Mouse (Mus musculus): ENCODE measurements around the gene Fam170b. TPM values are rescaled to one million over a fixed set of nuclear protein-coding genes. Genes with fewer than 3 reads are reported as not detected.

The Fam170b gene
- not detected for total RNA-seq (2021)
- polyA plus RNA-seq (2012; rRNA removed) = 0.09 and 0.10 TPM in 2 replicates
- long read RNA-seq = 0 reads

DNA sequence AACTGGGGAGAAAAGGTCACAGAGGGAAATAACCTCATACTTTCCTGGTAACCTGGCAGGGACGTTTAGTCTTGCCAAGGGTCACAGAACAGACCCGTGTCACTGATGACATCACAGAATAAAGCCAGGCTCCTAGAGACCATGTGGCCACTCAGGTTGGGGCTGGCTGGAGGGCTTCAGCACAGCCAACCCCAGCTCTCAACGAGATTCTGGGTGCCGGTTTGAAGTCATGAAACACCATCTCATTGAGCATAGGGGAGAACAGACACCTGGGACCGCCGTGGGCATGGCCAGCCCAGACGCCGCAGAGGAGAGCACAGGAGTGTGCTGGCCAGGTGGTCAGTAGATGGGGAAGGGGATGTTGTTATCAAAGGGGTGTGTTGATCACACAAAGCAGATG lies at the start of gene Fam170b:
TSS of gene Fam170b (plus strand) at position 116 of the 400 bp plus-strand sequence.
- H3K9ac ChIP-seq (ENCODE audit: low read depth, low read length) = no peak within 1 kb of the TSS
- 76% methylated on average over 8 of the region's 8 CpGs for WGBS
- DNase-seq = no peak
- no peaks in the 10 kb centered on the region for H3K36me3 ChIP-seq (ENCODE audit: control insufficient read depth, insufficient read depth, low read length)
- H3K4me3 ChIP-seq = no peak within 1 kb of the TSS
- H3K27me3 ChIP-seq (ENCODE audit: control insufficient read depth, insufficient read depth, low read length) = peaks cover 3% of the 10 kb centered on the region
- H3K27ac ChIP-seq = no peak within 1 kb of the TSS
- TF ChIP-seq EP300 (IDR thresholded peaks at IDR 0.05; ENCODE audit: insufficient read depth, low read depth, low read length) (no peak), CTCF (IDR thresholded peaks at IDR 0.05) (no peak), POLR2A (IDR thresholded peaks at IDR 0.05; ENCODE audit: insufficient read depth, low read depth, low read length) (no peak)
- intact Hi-C loops (cut with DNase I) = no loop called here
- H3K79me2 ChIP-seq (replicated peaks; ENCODE audit: control insufficient read depth, insufficient read depth, low read length) = no peaks in the 10 kb centered on the region
- H3K4me1 ChIP-seq (ENCODE audit: control insufficient read depth, insufficient read depth, low read length) = peaks cover 2% of the 10 kb centered on the region; the same call in 1 of the 2 replicates

DNA sequence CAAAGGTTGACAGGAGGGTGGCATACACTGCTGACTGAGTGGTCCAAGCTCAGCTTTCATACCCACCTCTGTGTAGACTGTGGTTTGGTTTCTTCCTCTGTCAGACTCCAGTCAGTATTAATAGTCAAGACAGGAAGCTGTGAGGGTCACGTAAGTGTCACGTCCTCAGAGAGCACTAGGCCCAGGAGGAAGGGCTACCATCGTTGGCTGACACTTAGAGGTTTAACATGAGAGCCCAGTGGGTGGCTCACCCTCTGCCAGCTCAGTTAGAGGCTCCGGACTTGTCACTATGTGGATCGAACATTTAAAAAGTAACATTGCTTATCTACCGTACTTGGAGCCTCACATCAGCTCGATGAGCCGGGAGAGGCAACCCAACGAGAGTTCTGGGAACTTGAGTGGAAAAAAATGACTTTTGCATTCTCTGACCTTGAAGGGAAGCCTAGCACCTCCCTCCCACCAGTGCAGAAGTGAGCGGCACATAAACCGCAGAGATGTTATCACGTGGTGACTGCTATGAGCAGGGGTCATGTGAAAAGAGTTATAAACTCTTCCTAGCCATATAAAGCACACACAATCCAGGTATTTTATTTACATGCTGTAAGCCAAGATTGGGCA lies 49.5 kb upstream of the Fam170b start:
- Histone ChIP-seq H3K9ac (ENCODE audit: low read depth, low read length) (no peak overlapping the region), H3K36me3 (ENCODE audit: control insufficient read depth, insufficient read depth, low read length) (no peaks in the 10 kb centered on the region), H3K27me3 (ENCODE audit: control insufficient read depth, insufficient read depth, low read length) (no peaks in the 10 kb centered on the region), H3K4me3 (no peak overlapping the region), H3K79me2 (replicated peaks; ENCODE audit: control insufficient read depth, insufficient read depth, low read length) (no peaks in the 10 kb centered on the region), H3K4me1 (ENCODE audit: control insufficient read depth, insufficient read depth, low read length) (no peaks in the 10 kb centered on the region; the same call in 1 of the 2 replicates), H3K27ac (no peak overlapping the region; the same call in 1 of the 2 replicates)
- intact Hi-C loops (cut with DNase I) = no loop called here
- TF ChIP-seq EP300 (IDR thresholded peaks at IDR 0.05; ENCODE audit: insufficient read depth, low read depth, low read length) (no peak), CTCF (IDR thresholded peaks at IDR 0.05) (no peak), POLR2A (IDR thresholded peaks at IDR 0.05; ENCODE audit: insufficient read depth, low read depth, low read length) (no peak)
- WGBS = 43% methylated on average over 12 of the region's 12 CpGs
- peak in 1 of 2 experiments; percentile 24 for DNase-seq

DNA sequence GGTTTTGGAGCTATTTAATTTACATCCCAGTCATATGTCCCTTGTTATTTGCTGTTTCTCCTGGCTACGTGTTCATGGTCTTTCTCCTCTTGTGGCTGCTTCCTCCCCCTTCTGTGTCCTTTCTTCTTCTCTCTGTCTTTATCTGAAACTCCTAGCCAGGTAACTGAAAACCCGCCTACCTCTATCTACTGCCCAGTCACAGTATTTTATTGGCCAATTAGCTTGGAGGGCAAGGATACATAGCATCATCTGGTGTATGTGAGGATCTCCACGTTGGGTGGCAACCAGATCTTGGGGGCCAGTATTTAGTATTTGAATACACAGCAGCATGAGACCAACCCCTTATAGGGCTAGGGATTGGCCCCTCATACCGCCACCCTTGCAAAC lies 49.0 kb upstream of the Fam170b start:
- no peaks in the 10 kb centered on the region for H3K27me3 ChIP-seq (ENCODE audit: control insufficient read depth, insufficient read depth, low read length)
- WGBS = 85% methylated on average over 4 of the region's 4 CpGs
- TF ChIP-seq CTCF (IDR thresholded peaks at IDR 0.05) = no peak
- no peak for TF ChIP-seq POLR2A (IDR thresholded peaks at IDR 0.05; ENCODE audit: insufficient read depth, low read depth, low read length)
- no peak for TF ChIP-seq EP300 (IDR thresholded peaks at IDR 0.05; ENCODE audit: insufficient read depth, low read depth, low read length)
- H3K4me1 ChIP-seq (ENCODE audit: control insufficient read depth, insufficient read depth, low read length) = no peaks in the 10 kb centered on the region; the same call in 1 of the 2 replicates
- no peak overlapping the region for H3K27ac ChIP-seq
- intact Hi-C loops (cut with DNase I) = no loop called here
- no peak for DNase-seq
- no peak overlapping the region for H3K4me3 ChIP-seq
- H3K79me2 ChIP-seq (replicated peaks; ENCODE audit: control insufficient read depth, insufficient read depth, low read length) = no peaks in the 10 kb centered on the region
- H3K9ac ChIP-seq (ENCODE audit: low read depth, low read length) = no peak overlapping the region
- H3K36me3 ChIP-seq (ENCODE audit: control insufficient read depth, insufficient read depth, low read length) = no peaks in the 10 kb centered on the region

DNA sequence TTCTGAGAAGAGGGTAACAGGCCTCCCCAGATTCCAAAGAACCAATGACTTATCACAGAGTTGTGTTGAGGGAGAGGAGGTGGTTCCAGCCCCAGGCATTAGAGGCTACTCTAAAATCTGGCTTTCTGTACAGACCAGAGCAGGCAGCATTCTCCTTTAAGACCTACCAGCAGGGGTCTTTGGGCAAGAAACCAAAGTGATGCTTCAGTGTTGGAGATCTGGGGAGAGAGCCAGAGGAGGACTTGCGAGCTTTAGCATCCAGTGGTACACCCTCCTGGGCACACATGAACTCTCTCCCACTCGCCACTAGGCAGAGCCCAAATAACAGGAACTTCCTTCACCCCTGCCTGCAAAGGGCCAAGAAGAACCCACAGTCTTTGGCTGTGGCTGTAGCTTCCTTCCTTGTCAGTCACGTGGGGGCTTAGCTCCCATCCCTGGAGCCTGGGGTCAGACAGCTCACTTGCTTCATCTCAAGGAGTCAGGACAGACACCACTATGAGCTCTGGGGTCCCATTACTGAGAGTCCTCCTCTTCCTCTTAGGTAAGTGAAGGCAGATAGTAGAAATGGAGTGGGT lies 48.1 kb upstream of the Fam170b start, which contains the start of gene Tmem273:
TSS of gene Tmem273 (plus strand) at position 408 of the 575 bp plus-strand sequence.
- DNase-seq = peak in 1 of 2 experiments; percentile 25
- TF ChIP-seq EP300 (IDR thresholded peaks at IDR 0.05; ENCODE audit: insufficient read depth, low read depth, low read length) = no peak
- TF ChIP-seq CTCF (IDR thresholded peaks at IDR 0.05) = no peak
- TF ChIP-seq POLR2A (IDR thresholded peaks at IDR 0.05; ENCODE audit: insufficient read depth, low read depth, low read length) = no peak
- no peaks in the 10 kb centered on the region for H3K27me3 ChIP-seq (ENCODE audit: control insufficient read depth, insufficient read depth, low read length)
- H3K36me3 ChIP-seq (ENCODE audit: control insufficient read depth, insufficient read depth, low read length) = no peaks in the 10 kb centered on the region
- WGBS = 63% methylated on average over 3 of the region's 3 CpGs
- H3K9ac ChIP-seq (ENCODE audit: low read depth, low read length) = no peak within 1 kb of the TSS
- intact Hi-C loops (cut with DNase I) = loop anchor here (1.0 kb wide), 1 partner anchor 10 kb away; no protein-coding TSS in a partner anchor
- H3K79me2 ChIP-seq (replicated peaks; ENCODE audit: control insufficient read depth, insufficient read depth, low read length) = no peaks in the 10 kb centered on the region
- H3K27ac ChIP-seq = no peak within 1 kb of the TSS; the same call in 1 of the 2 replicates
- no peak within 1 kb of the TSS for H3K4me3 ChIP-seq
- no peaks in the 10 kb centered on the region; the same call in 1 of the 2 replicates for H3K4me1 ChIP-seq (ENCODE audit: control insufficient read depth, insufficient read depth, low read length)

DNA sequence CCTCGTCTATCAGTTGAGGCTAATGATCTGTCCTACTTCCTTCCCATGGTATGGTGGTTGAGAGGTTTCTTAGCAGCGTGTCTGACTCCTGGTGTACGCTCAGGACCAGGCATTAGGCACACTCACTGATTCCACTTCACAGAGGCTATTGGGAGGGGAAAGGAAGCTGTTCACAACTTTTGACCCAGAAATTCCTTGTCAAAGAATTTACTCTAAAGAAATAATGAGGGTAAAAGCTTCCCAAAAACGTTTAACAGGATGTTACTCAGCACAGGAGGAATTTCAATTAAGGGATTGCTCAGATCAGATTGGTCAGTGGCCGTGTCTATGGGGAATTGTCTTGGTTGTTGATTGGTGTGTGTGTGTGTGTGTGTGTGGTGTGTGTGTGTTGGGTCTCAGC lies 46.1 kb upstream of the Fam170b start:
- Histone ChIP-seq H3K4me1 (ENCODE audit: control insufficient read depth, insufficient read depth, low read length) (no peaks in the 10 kb centered on the region; the same call in 1 of the 2 replicates), H3K4me3 (no peak overlapping the region), H3K9ac (ENCODE audit: low read depth, low read length) (no peak overlapping the region), H3K79me2 (replicated peaks; ENCODE audit: control insufficient read depth, insufficient read depth, low read length) (no peaks in the 10 kb centered on the region), H3K27me3 (ENCODE audit: control insufficient read depth, insufficient read depth, low read length) (no peaks in the 10 kb centered on the region), H3K27ac (no peak overlapping the region), H3K36me3 (ENCODE audit: control insufficient read depth, insufficient read depth, low read length) (no peaks in the 10 kb centered on the region)
- no peak for TF ChIP-seq POLR2A (IDR thresholded peaks at IDR 0.05; ENCODE audit: insufficient read depth, low read depth, low read length)
- TF ChIP-seq CTCF (IDR thresholded peaks at IDR 0.05) = no peak
- TF ChIP-seq EP300 (IDR thresholded peaks at IDR 0.05; ENCODE audit: insufficient read depth, low read depth, low read length) = no peak
- WGBS = 37% methylated on average over 5 of the region's 5 CpGs
- intact Hi-C loops (cut with DNase I) = no loop called here
- DNase-seq = no peak

DNA sequence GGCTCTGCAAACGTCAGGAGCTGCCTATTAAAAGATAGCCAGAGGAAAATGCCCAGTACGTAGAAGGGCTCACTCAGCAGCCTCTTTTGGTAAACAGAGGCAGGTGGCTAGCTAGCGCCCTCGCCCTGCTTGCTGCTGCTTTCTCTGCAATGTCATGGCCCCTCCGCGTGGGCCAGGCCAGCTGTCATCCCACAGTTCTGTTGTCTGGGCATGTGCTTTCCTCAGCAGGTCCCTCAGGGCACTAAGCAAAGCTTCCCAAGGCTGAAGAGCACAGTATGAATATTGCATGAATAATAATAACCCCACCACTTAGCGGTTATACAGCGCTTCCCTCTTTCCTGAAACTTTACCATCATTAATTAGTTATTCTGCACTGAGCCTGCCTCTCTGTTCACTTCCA lies 37.4 kb upstream of the Fam170b start:
- H3K36me3 ChIP-seq (ENCODE audit: control insufficient read depth, insufficient read depth, low read length) = no peaks in the 10 kb centered on the region
- DNase-seq = no peak
- 77% methylated on average over 8 of the region's 8 CpGs for WGBS
- intact Hi-C loops (cut with DNase I) = no loop called here
- no peaks in the 10 kb centered on the region for H3K4me1 ChIP-seq (ENCODE audit: control insufficient read depth, insufficient read depth, low read length)
- H3K4me3 ChIP-seq = no peak overlapping the region
- no peak for TF ChIP-seq EP300 (IDR thresholded peaks at IDR 0.05; ENCODE audit: insufficient read depth, low read depth, low read length)
- TF ChIP-seq CTCF (IDR thresholded peaks at IDR 0.05) = no peak
- TF ChIP-seq POLR2A (IDR thresholded peaks at IDR 0.05; ENCODE audit: insufficient read depth, low read depth, low read length) = no peak
- no peak overlapping the region for H3K9ac ChIP-seq (ENCODE audit: low read depth, low read length)
- no peaks in the 10 kb centered on the region for H3K79me2 ChIP-seq (replicated peaks; ENCODE audit: control insufficient read depth, insufficient read depth, low read length)
- no peak overlapping the region for H3K27ac ChIP-seq
- H3K27me3 ChIP-seq (ENCODE audit: control insufficient read depth, insufficient read depth, low read length) = no peaks in the 10 kb centered on the region
